Mouse (Mus musculus) E14TG2a.4 (cell line): ENCODE data around the gene Stk33.

Experiments
- CTCF ChIP-seq: conservative IDR thresholded peaks from 2 replicates; pipeline ENCODE4 v1.5.1; 2014; ENCODE audit warnings: low read length
- NANOG ChIP-seq: IDR thresholded peaks from 2 replicates; pipeline ENCODE4 v1.6.1; 2014; ENCODE audit warnings: borderline replicate concordance, low read length, mixed read lengths

DNA sequence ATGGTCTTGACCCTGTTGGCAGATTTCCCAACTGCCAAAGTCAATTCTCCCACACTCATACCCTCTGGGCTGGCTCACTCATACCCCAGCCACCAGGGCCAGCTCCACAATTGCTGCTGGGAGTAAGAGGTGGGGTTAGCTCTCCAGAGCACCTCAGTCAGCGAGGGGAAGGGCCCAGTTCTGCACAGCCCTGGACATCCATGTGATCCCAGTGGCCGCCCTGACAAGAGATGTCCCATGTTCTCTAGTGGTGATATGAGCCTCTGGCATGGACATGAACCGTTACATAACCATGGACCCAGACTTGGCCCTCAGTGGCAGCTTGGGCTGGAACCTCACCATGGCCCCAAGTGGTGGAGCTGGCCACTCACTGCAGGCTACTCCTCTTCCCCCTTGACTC, 143.1 kb downstream of the Stk33 start:
- no peak for TF ChIP-seq CTCF
- no peak for TF ChIP-seq NANOG
